Mouse (Mus musculus) erythroblast, embryonic 14.5 days (primary cell): Measurements from ENCODE around the gene Lsm12. TPM values are rescaled to one million over a fixed set of nuclear protein-coding genes. Genes with fewer than 3 reads are reported as not detected.

Experiments
- H3K27me3 ChIP-seq: 2 replicates; pipeline ENCODE4 v1.6.1; 2012; ENCODE audit warnings: inconsistent platforms; ENCODE audit not compliant: control insufficient read depth
- H3K36me3 ChIP-seq: 2 replicates; pipeline ENCODE4 v1.6.1; 2012; ENCODE audit warnings: mild to moderate bottlenecking, inconsistent platforms; ENCODE audit not compliant: control insufficient read depth
- H3K4me1 ChIP-seq: 2 replicates; pipeline ENCODE4 v1.6.1; 2012; ENCODE audit warnings: inconsistent platforms; ENCODE audit not compliant: control insufficient read depth
- H3K4me3 ChIP-seq: replicated peaks from 2 replicates; pipeline ENCODE3; 2012; ENCODE audit warnings: moderate library complexity, mild to moderate bottlenecking, inconsistent platforms
- H3K9me3 ChIP-seq: 2 replicates; pipeline ENCODE4 v1.6.1; 2012; ENCODE audit warnings: low read length, inconsistent platforms, mixed read lengths; ENCODE audit not compliant: control insufficient read depth
- GATA1 ChIP-seq: IDR thresholded peaks from 2 replicates; pipeline ENCODE4 v1.6.1; 2012; ENCODE audit warnings: low read length, inconsistent platforms, mixed read lengths
- TAL1 ChIP-seq: IDR thresholded peaks from 3 replicates; pipeline ENCODE4 v1.6.1; 2012; ENCODE audit warnings: low read length, inconsistent platforms, mixed read lengths
- polyA plus RNA-seq: library from polyadenylated mRNA; stranded (reverse); fragments of >175 nt; gene quantifications from 2 replicates; pipeline ENCODE4 v1.2.3, GENCODE M21; 2012

Gene Lsm12
- polyA plus RNA-seq, 1 experiment, result 8.9 TPM

GRCm38 (mm10) chr11:102217876-102218430 is 32.9 kb upstream of the Lsm12 start:
- Histone ChIP-seq H3K4me3 (peak overlapping the region; percentile 57), H3K36me3 (no peaks in the 10 kb centered on the region), H3K9me3 (no peaks in the 10 kb centered on the region), H3K27me3 (peaks cover 14% of the 10 kb centered on the region), H3K4me1 (peaks cover 27% of the 10 kb centered on the region)
- TF ChIP-seq GATA1, result no peak
- no peak for TF ChIP-seq TAL1

- Histone ChIP-seq H3K4me1 (peaks cover 27% of the 10 kb centered on the region), H3K4me3 (peak overlapping the region; percentile 8), H3K9me3 (no peaks in the 10 kb centered on the region), H3K27me3 (peaks cover 14% of the 10 kb centered on the region), H3K36me3 (no peaks in the 10 kb centered on the region)
- no peak for TF ChIP-seq GATA1
- TF ChIP-seq TAL1, result no peak
These were observed 32.3 kb upstream of the Lsm12 start for GRCm38 (mm10) chr11:102217396-102217795.

GRCm38 (mm10) chr11:102216886-102217240 is 31.8 kb upstream of the Lsm12 start:
- no peaks in the 10 kb centered on the region for H3K36me3 ChIP-seq
- TF ChIP-seq GATA1, result no peak
- TF ChIP-seq TAL1, result no peak
- H3K27me3 ChIP-seq, result peaks cover 13% of the 10 kb centered on the region
- H3K4me1 ChIP-seq, result peaks cover 27% of the 10 kb centered on the region
- no peaks in the 10 kb centered on the region for H3K9me3 ChIP-seq
- no peak overlapping the region for H3K4me3 ChIP-seq

GRCm38 (mm10) chr11:102216056-102216885 is 31.2 kb upstream of the Lsm12 start:
- Histone ChIP-seq H3K4me1 (peaks cover 27% of the 10 kb centered on the region), H3K4me3 (no peak overlapping the region)
- TF ChIP-seq TAL1, result no peak
- TF ChIP-seq GATA1, result no peak

GRCm38 (mm10) chr11:102215511-102215910 is 30.4 kb upstream of the Lsm12 start:
- H3K36me3 ChIP-seq, result no peaks in the 10 kb centered on the region
- no peak overlapping the region for H3K4me3 ChIP-seq
- H3K4me1 ChIP-seq, result peaks cover 26% of the 10 kb centered on the region
- H3K9me3 ChIP-seq, result no peaks in the 10 kb centered on the region
- no peak for TF ChIP-seq TAL1
- TF ChIP-seq GATA1, result no peak
- peaks cover 11% of the 10 kb centered on the region for H3K27me3 ChIP-seq

More at GRCm38 (mm10) chr11:102216056-102216885, 31.2 kb upstream of the Lsm12 start:
- Histone ChIP-seq H3K27me3 (peaks cover 11% of the 10 kb centered on the region), H3K36me3 (no peaks in the 10 kb centered on the region), H3K9me3 (no peaks in the 10 kb centered on the region)

GRCm38 (mm10) chr11:102214430-102215156 is 29.5 kb upstream of the Lsm12 start:
- H3K4me1 ChIP-seq, result peaks cover 25% of the 10 kb centered on the region
- no peak overlapping the region for H3K4me3 ChIP-seq
- H3K27me3 ChIP-seq, result peaks cover 11% of the 10 kb centered on the region
- no peaks in the 10 kb centered on the region for H3K9me3 ChIP-seq
- H3K36me3 ChIP-seq, result no peaks in the 10 kb centered on the region
- TF ChIP-seq TAL1 (no peak), GATA1 (no peak)

- Histone ChIP-seq H3K27me3 (no peaks in the 10 kb centered on the region; the same call in 1 of the 2 replicates), H3K4me3 (no peak overlapping the region), H3K36me3 (no peaks in the 10 kb centered on the region), H3K4me1 (peaks cover 15% of the 10 kb centered on the region), H3K9me3 (no peaks in the 10 kb centered on the region)
- TF ChIP-seq TAL1, result no peak
- no peak for TF ChIP-seq GATA1
These were observed 26.8 kb upstream of the Lsm12 start for GRCm38 (mm10) chr11:102211936-102212341.

- H3K36me3 ChIP-seq, result peaks cover 8% of the 10 kb centered on the region; the same call in 1 of the 2 replicates
- H3K27me3 ChIP-seq, result no peaks in the 10 kb centered on the region; the same call in 1 of the 2 replicates
- H3K4me1 ChIP-seq, result peaks cover 15% of the 10 kb centered on the region
- TF ChIP-seq TAL1, result no peak
- no peak for TF ChIP-seq GATA1
- H3K9me3 ChIP-seq, result no peaks in the 10 kb centered on the region
- no peak overlapping the region for H3K4me3 ChIP-seq
These were observed 25.9 kb upstream of the Lsm12 start for GRCm38 (mm10) chr11:102211011-102211410.

GRCm38 (mm10) chr11:102210185-102210584 is 25.1 kb upstream of the Lsm12 start:
- Histone ChIP-seq H3K4me3 (no peak overlapping the region), H3K9me3 (no peaks in the 10 kb centered on the region), H3K36me3 (peaks cover 11% of the 10 kb centered on the region; the same call in 1 of the 2 replicates), H3K27me3 (no peaks in the 10 kb centered on the region; the same call in 1 of the 2 replicates), H3K4me1 (peaks cover 15% of the 10 kb centered on the region)
- TF ChIP-seq TAL1 (no peak), GATA1 (no peak)
